Mouse (Mus musculus): Measurements from ENCODE around the gene H1foo. TPM values are rescaled to one million over a fixed set of nuclear protein-coding genes. Genes with fewer than 3 reads are reported as not detected.

The H1foo gene
- total and polyA plus RNA-seq, 2 experiments from 2014 or later = 1.0 TPM; not detected in 1

- Histone ChIP-seq H3K4me1 (ENCODE audit: insufficient read depth, low read length) (0 out of 2 replicates have a peak, but pooled peaks cover 3% of the 10 kb centered on the region), H3K4me2 (ENCODE audit: low read depth, low read length) (no peak overlapping the region), H3K36me3 (ENCODE audit: insufficient read depth, low read length) (peaks cover 5% of the 10 kb centered on the region; the same call in 1 of the 2 replicates), H3K9ac (replicated peaks; ENCODE audit: low read length) (no peak overlapping the region), H3K27ac (no peak overlapping the region), H3K27me3 (ENCODE audit: insufficient read depth, low read length) (no peaks in the 10 kb centered on the region), H3K4me3 (ENCODE audit: low read length) (no peak overlapping the region), H3K9me3 (ENCODE audit: low read length) (no peaks in the 10 kb centered on the region)
- WGBS = 90% methylated on average over 6 of the region's 6 CpGs
- ATAC-seq (no peak), DNase-seq (ENCODE audit: low spot score) (no peak)
- no peak for TF ChIP-seq CTCF (IDR thresholded peaks at IDR 0.05; ENCODE audit: low read depth)
Observed at GRCm38 (mm10) chr6:115905568-115905967, 39.2 kb upstream of the H1foo start.

DNA sequence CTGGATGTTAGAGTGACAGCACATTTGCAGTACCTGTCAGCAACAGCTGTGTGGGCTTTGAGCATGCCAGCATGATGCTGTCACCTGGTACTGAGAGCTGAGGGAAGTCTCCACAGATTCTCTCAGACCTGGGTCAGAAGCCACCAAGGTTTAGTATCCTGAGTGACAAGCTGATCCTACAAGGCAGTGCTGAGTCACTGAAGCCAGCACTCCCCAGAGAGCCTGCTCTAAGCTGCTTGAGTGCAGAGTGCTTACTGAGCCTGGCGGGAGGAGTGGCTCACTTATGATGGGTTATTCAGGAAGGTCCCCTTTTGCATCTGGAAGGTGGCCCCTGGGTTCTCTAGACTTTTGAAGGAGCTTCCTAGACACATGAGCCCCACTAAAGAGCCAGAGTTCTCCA is 38.3 kb upstream of the H1foo start:
- H3K4me1 ChIP-seq (ENCODE audit: insufficient read depth, low read length) = 0 out of 2 replicates have a peak, but pooled peaks cover 3% of the 10 kb centered on the region
- no peak overlapping the region for H3K4me3 ChIP-seq (ENCODE audit: low read length)
- TF ChIP-seq CTCF (IDR thresholded peaks at IDR 0.05; ENCODE audit: low read depth) = no peak
- DNase-seq (ENCODE audit: low spot score) (no peak), ATAC-seq (no peak)
- WGBS = 87% methylated on average over 1 of the region's 1 CpGs
- no peaks in the 10 kb centered on the region for H3K9me3 ChIP-seq (ENCODE audit: low read length)
- no peak overlapping the region for H3K9ac ChIP-seq (replicated peaks; ENCODE audit: low read length)
- H3K36me3 ChIP-seq (ENCODE audit: insufficient read depth, low read length) = peaks cover 8% of the 10 kb centered on the region; the same call in 1 of the 2 replicates
- H3K27ac ChIP-seq = no peak overlapping the region
- H3K4me2 ChIP-seq (ENCODE audit: low read depth, low read length) = no peak overlapping the region
- H3K27me3 ChIP-seq (ENCODE audit: insufficient read depth, low read length) = no peaks in the 10 kb centered on the region

GRCm38 (mm10) chr6:115906871-115907270 is 37.9 kb upstream of the H1foo start:
- no peak for TF ChIP-seq CTCF (IDR thresholded peaks at IDR 0.05; ENCODE audit: low read depth)
- no peak overlapping the region for H3K4me2 ChIP-seq (ENCODE audit: low read depth, low read length)
- ATAC-seq (no peak), DNase-seq (ENCODE audit: low spot score) (no peak)
- no peak overlapping the region for H3K27ac ChIP-seq
- H3K4me3 ChIP-seq (ENCODE audit: low read length) = no peak overlapping the region
- WGBS = 75% methylated on average over 2 of the region's 2 CpGs
- 0 out of 2 replicates have a peak, but pooled peaks cover 3% of the 10 kb centered on the region for H3K4me1 ChIP-seq (ENCODE audit: insufficient read depth, low read length)
- no peaks in the 10 kb centered on the region for H3K9me3 ChIP-seq (ENCODE audit: low read length)
- peaks cover 8% of the 10 kb centered on the region; the same call in 1 of the 2 replicates for H3K36me3 ChIP-seq (ENCODE audit: insufficient read depth, low read length)
- no peak overlapping the region for H3K9ac ChIP-seq (replicated peaks; ENCODE audit: low read length)
- H3K27me3 ChIP-seq (ENCODE audit: insufficient read depth, low read length) = no peaks in the 10 kb centered on the region

GRCm38 (mm10) chr6:115908421-115908982 is 36.2 kb upstream of the H1foo start:
- 41% methylated on average over 6 of the region's 6 CpGs for WGBS
- TF ChIP-seq CTCF (IDR thresholded peaks at IDR 0.05; ENCODE audit: low read depth) = no peak

GRCm38 (mm10) chr6:115909052-115909451 is 35.7 kb upstream of the H1foo start:
- no peak for DNase-seq (ENCODE audit: low spot score)
- TF ChIP-seq CTCF (IDR thresholded peaks at IDR 0.05; ENCODE audit: low read depth) = no peak
- H3K4me1 ChIP-seq (ENCODE audit: insufficient read depth, low read length) = 0 out of 2 replicates have a peak, but pooled peaks cover 3% of the 10 kb centered on the region
- no peaks in the 10 kb centered on the region for H3K27me3 ChIP-seq (ENCODE audit: insufficient read depth, low read length)
- H3K9me3 ChIP-seq (ENCODE audit: low read length) = no peaks in the 10 kb centered on the region
- peaks cover 8% of the 10 kb centered on the region; the same call in 1 of the 2 replicates for H3K36me3 ChIP-seq (ENCODE audit: insufficient read depth, low read length)
- H3K4me3 ChIP-seq (ENCODE audit: low read length) = no peak overlapping the region
- WGBS = 67% methylated on average over 3 of the region's 3 CpGs
- ATAC-seq = no peak
- H3K9ac ChIP-seq (replicated peaks; ENCODE audit: low read length) = no peak overlapping the region
- no peak overlapping the region for H3K4me2 ChIP-seq (ENCODE audit: low read depth, low read length)
- H3K27ac ChIP-seq = no peak overlapping the region

More at GRCm38 (mm10) chr6:115908421-115908982, 36.2 kb upstream of the H1foo start:
- H3K4me2 ChIP-seq (ENCODE audit: low read depth, low read length) = no peak overlapping the region
- no peak for ATAC-seq
- no peak overlapping the region for H3K9ac ChIP-seq (replicated peaks; ENCODE audit: low read length)
- DNase-seq (ENCODE audit: low spot score) = no peak
- H3K4me1 ChIP-seq (ENCODE audit: insufficient read depth, low read length) = 0 out of 2 replicates have a peak, but pooled peaks cover 3% of the 10 kb centered on the region
- no peaks in the 10 kb centered on the region for H3K9me3 ChIP-seq (ENCODE audit: low read length)
- no peaks in the 10 kb centered on the region for H3K27me3 ChIP-seq (ENCODE audit: insufficient read depth, low read length)
- peaks cover 8% of the 10 kb centered on the region; the same call in 1 of the 2 replicates for H3K36me3 ChIP-seq (ENCODE audit: insufficient read depth, low read length)
- H3K27ac ChIP-seq = no peak overlapping the region
- no peak overlapping the region for H3K4me3 ChIP-seq (ENCODE audit: low read length)

DNA sequence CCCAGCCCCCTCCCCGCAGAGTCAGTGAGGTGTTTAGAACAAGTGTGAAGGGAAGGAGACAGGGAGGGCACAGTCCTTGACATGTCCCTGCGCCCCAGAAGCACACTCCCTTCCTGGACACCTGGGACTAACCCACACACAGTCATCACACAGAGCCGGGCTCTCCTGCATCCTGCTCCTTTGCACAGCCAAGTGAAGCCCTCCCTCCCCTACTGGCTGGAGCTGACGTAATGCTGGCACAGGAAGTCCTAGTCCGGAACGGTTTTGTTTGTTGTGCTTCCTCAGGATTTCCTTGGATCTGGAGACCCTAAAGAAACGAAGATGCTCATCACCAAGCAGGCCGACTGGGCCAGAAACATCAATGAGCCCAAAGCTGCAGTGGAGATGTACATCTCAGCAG is 34.8 kb upstream of the H1foo start:
- no peak for DNase-seq (ENCODE audit: low spot score)
- WGBS = 65% methylated on average over 8 of the region's 8 CpGs
- Histone ChIP-seq H3K9ac (replicated peaks; ENCODE audit: low read length) (no peak overlapping the region), H3K4me3 (ENCODE audit: low read length) (no peak overlapping the region), H3K4me1 (ENCODE audit: insufficient read depth, low read length) (peaks cover 5% of the 10 kb centered on the region; the same call in 1 of the 2 replicates), H3K9me3 (ENCODE audit: low read length) (no peaks in the 10 kb centered on the region), H3K27ac (no peak overlapping the region), H3K36me3 (ENCODE audit: insufficient read depth, low read length) (peaks cover 8% of the 10 kb centered on the region; the same call in 1 of the 2 replicates), H3K27me3 (ENCODE audit: insufficient read depth, low read length) (no peaks in the 10 kb centered on the region), H3K4me2 (ENCODE audit: low read depth, low read length) (no peak overlapping the region)
- no peak for TF ChIP-seq CTCF (IDR thresholded peaks at IDR 0.05; ENCODE audit: low read depth)
- no peak for ATAC-seq

- no peaks in the 10 kb centered on the region for H3K27me3 ChIP-seq (ENCODE audit: insufficient read depth, low read length)
- no peak overlapping the region for H3K27ac ChIP-seq
- no peak for TF ChIP-seq CTCF (IDR thresholded peaks at IDR 0.05; ENCODE audit: low read depth)
- WGBS = 85% methylated on average over 6 of the region's 6 CpGs
- DNase-seq (ENCODE audit: low spot score) (no peak), ATAC-seq (no peak)
- no peak overlapping the region for H3K4me2 ChIP-seq (ENCODE audit: low read depth, low read length)
- H3K4me1 ChIP-seq (ENCODE audit: insufficient read depth, low read length) = peaks cover 21% of the 10 kb centered on the region
- H3K36me3 ChIP-seq (ENCODE audit: insufficient read depth, low read length) = 0 out of 2 replicates have a peak, but pooled peaks cover 3% of the 10 kb centered on the region
- no peaks in the 10 kb centered on the region for H3K9me3 ChIP-seq (ENCODE audit: low read length)
- no peak overlapping the region for H3K4me3 ChIP-seq (ENCODE audit: low read length)
- no peak overlapping the region for H3K9ac ChIP-seq (replicated peaks; ENCODE audit: low read length)
Observed at GRCm38 (mm10) chr6:115911763-115912162, 33.0 kb upstream of the H1foo start.
